Comparison of ENCODE assay signal across 17 mouse cellular contexts in genomic region chr17:62305140-62305539, GRCm38 (mm10).
"Had no signal": no experiment of that assay in that cellular context is flagged by ENCODE, and none has a peak within 500 bp of the region (broad histone marks: within the 10 kb centered on the region; RNA-seq: fewer than 3 reads in every experiment).

No protein-coding gene starts in this region.

- H3K4me1 ChIP-seq: kidney, embryonic 15.5 days; limb, embryonic 12.5 days; limb, embryonic 15.5 days; lung, embryonic 15.5 days; midbrain, embryonic 10.5 days; midbrain, embryonic 13.5 days had no signal

- H3K4me3 ChIP-seq: kidney, embryonic 15.5 days; limb, embryonic 12.5 days; limb, embryonic 15.5 days; lung, embryonic 15.5 days; megakaryocyte, embryonic 14.5 days; midbrain, embryonic 10.5 days; midbrain, embryonic 13.5 days had no signal

- ATAC-seq: liver, postnatal 0 days; midbrain, embryonic 13.5 days had no signal

- H3K36me3 ChIP-seq: kidney, embryonic 15.5 days; limb, embryonic 12.5 days; limb, embryonic 15.5 days; lung, embryonic 15.5 days; midbrain, embryonic 10.5 days; midbrain, embryonic 13.5 days had no signal

- DNase-seq: kidney, adult 8-10 months; kidney, postnatal 10 days; kidney, postnatal 4 days; left cerebral cortex, postnatal 4 days; liver, postnatal 0 days; lung, postnatal 14 days; lung, postnatal 4 days; thymus, adult 2 months; thymus, postnatal 14 days; thymus, postnatal 4 days had no signal

- H3K27me3 ChIP-seq: kidney, embryonic 15.5 days; limb, embryonic 12.5 days; limb, embryonic 15.5 days; lung, embryonic 15.5 days; megakaryocyte, embryonic 14.5 days; midbrain, embryonic 13.5 days had no signal

- H3K9me3 ChIP-seq: kidney, embryonic 15.5 days; limb, embryonic 12.5 days; limb, embryonic 15.5 days; lung, embryonic 15.5 days; midbrain, embryonic 10.5 days; midbrain, embryonic 13.5 days had no signal
